Mouse (Mus musculus) thymus, postnatal 10 days (tissue): ENCODE results near the gene Ngb.

ENCODE experiments used
- DNase-seq, 2 experiments: peaks; one replicate each; pipeline ENCODE4 v3.0.0; 2021; ENCODE audit warnings: low spot score in 2 of 2

Gene Ngb

DNA sequence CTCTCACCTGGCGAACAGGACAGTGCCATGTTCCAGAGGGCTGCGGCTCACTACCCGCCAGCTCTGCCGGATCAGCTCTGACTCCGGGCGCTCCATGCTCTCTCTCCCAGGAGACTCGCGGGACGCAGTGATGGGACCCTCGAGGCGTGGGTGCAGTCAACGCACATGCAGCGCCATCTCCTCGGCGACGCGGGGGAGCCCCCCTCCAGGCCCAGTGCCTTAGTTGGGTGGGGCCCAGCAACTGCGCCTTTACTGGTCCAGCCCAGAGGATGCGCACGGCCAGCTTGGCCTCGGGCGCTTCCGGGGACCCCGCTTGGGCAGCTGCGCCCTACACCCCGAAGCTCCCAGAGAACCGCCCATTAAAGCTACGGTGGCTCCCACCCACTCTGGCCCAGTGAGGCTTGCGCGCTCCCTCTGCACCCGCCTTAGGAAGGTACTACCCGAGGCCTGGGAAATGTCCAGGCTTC lies at the start of gene Ngb:
Gene Ngb (minus strand): TSS at position 375 of the 467 bp plus-strand sequence.
- DNase-seq: no peak

DNA sequence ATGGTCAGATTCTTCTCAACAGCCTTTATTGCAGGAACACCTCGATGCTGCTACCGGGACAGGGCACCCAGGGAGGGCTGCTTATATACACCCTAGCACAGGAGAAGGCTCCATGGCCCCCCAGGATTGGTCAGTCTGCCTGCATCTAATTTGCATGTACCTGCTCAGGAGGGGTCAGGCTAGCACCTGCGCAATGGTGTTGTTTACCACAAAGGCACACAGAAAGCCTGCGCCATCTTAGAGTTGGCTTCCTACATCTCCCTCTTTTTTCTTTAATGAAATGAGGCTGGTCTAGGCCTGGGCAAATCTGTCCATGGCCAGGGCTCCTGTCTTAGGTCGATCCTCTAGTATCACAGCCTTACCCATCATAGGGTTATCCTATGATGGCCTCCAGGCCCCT lies 47.1 kb upstream of the Ngb start:
- DNase-seq: no peak

DNA sequence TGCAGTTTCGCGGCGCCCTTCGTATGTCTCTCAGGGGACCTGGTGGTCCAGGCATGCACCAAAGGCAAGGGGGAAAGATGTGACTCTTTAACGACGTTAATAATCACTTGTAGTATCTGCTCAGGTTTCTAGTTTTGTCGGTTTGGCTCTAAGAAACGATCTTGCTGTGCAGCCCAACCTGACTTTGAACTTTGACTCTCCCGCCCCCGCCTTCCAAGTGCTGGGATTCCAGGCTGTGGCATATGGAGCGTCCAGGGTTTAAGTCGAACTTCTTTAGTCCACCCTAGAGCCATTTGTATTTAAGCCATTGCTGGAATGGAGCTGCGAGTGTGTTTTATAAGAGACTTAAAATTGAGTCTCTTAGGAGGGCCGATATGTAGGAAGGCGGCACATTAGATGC lies 45.8 kb upstream of the Ngb start:
- peak in 1 of 2 experiments; percentile 10 for DNase-seq

DNA sequence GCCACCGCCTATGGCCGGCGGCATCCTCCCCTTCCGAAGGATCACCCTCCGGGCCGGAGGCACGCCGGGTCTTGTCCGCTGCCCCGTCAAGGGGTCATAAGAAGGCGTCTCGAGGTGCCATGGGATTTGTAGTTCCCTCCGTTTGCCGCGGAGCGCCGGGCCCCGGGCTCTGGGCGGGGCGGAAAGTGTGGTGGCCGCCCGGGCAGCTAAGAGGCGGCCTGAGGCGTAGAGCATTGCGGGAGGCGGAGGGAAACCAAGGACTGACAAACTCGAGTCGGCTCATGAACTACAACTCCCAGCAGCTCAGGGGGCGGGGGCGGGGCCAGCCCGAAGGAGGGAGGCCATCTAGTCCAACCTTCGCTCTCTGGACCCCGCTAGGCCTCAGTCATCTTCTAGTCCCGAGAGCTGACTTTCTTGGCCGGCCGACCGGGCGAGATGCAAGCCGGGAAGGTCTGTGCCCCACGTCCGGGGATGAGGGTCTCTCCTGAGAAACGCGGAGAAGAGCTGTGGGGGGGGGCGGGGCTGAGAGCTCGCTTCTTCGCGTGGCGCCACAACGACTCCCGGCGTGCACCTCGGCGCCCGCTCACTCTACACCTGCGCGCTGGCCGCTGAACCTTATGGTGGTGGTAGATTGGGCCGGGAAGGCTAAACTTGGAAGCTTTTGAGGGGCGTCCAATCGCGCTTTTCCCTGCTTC lies 45.2 kb upstream of the Ngb start, which contains the start of gene Pomt2:
Gene Pomt2 (minus strand): TSS at position 574 of the 695 bp plus-strand sequence.
- peak; percentile 75 to 83 for DNase-seq

DNA sequence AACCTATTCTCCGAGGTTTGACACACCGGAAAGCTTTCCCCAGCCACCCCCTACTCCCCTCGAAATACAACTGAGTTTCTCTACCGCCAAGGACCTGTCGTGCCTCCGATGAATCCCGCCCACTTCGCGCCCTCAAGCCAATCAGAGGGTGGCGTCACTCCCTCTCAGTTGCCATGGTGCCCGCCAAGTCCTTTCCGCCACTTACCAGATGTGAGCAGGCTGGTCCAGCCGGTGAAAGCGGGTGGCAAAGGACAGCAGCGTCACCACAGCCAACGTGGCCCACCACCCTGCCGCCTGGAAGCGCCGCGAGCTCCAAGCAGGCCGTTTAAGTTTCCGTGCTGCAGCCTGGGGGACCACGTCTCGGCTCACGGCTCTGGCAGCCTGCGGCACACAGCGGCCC lies 44.6 kb upstream of the Ngb start, which contains the start of gene Gstz1:
Gene Gstz1 (plus strand): TSS at position 200 of the 400 bp plus-strand sequence.
- peak; percentile 88 for DNase-seq

DNA sequence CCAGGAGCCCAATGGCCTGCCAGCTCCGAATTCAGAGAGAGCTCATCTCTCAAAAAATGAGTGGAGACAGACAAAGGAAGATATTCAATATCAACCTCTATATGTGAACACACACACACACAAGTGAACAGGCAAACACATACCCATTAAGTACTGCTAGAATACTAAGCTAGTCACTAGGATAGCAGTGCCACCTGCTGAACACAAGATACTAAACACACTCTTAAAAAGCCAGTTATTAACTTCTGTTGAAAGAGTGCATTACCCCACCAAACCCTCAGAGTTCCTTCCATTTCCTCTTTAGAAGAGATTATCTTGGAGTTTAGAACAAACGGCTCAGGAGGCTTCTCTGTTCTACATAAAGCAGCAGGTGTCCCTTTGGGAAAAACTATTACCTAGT lies 39.8 kb upstream of the Ngb start:
- DNase-seq: no peak

DNA sequence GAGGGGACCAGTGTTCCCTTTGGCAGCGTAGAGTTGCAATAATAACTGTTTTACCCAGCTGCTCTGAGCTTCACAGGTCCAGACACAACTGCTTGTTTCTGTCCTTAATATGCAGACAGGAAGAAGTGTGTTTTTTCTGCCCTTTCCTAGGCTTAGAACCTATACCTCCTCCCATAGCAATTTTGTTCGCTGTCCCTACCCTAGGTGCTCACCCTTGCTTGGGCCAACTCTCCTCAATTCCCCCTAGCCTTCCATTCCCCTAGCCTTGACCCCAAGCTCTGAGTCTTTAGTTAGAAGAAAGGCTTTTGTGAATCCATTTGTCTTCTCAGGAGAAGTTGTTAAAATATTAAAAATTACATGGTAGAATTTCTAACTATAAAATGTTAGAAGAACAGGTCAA lies 36.4 kb upstream of the Ngb start:
- DNase-seq: no peak

DNA sequence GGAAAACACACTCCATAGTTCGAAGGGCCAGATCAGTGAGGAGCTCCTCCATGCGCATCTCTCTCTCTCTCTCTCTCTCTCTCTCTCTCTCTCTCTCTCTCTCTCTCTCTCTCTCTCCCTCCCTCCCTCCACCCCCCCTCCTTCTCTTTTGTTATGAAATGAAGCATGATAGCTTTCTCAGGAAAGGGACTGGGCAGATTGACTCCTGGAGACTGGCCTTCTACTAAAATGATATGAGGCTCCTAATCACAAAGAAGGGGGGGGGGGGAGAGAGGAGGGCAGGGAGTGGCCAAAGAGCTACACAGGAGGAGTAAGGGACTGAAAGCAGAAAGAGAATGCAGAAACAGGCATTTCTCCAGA lies 36.0 kb upstream of the Ngb start:
- no peak for DNase-seq

DNA sequence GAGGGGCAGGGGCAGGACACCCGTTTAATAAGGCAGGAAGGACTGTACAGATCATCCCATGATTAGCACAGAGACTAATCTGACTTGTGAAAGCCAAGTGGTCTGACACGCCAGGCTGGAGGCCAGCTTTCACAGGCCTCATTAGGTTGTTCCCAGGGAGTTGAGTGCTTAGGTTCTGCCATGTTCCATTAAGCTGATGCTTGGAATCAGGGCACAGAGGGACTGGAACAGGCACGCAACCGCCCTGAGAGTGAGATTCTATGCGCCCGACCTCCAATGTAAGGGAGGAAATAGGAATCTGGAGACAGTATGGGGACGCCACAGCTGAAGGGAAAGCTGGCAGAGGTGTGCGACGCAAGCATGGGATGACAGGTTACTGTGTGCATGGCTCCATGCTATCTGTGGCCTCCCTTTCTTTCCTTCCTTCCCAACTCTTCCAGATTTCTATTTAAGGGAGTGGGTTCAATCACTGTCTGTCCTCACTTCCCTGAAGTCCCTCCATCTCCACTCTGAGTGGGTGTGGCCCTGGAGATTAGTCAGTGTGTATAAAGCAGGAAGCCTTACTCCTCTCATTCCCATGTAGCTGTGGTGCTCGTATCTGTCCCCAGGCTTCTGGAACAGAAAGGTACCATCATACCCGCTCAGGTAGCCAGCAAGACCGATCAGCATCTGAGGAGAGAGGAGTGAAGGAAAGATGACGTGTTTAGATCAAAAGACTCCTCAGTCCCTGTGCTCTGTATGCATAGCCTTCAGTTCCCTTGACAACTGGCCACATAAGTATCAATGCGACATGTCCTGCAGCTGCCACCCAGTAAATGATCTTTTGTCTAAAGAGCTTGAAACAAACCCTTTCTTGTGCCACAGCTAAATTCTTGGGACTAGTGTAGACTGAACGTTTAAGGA lies 35.4 kb upstream of the Ngb start:
- DNase-seq: no peak

DNA sequence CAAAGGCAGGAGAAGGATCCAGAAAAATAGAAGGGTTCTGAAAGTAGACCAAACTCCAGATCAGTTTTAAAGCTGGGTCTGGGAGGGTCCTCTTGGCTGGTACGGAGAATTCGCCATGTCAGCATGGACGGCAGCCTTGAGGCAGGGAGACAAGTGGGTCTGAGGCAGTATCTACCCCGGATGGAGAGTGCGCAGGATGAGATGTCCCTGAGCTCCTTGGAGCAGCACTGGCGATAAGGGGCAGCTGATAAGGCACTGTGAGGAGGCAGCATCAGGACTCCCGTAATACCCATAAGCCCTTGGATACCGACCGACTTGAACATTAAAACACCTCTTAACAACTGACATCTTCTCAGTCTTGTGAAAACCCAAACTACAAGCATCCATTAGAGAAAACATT lies 30.4 kb upstream of the Ngb start:
- DNase-seq: no peak

DNA sequence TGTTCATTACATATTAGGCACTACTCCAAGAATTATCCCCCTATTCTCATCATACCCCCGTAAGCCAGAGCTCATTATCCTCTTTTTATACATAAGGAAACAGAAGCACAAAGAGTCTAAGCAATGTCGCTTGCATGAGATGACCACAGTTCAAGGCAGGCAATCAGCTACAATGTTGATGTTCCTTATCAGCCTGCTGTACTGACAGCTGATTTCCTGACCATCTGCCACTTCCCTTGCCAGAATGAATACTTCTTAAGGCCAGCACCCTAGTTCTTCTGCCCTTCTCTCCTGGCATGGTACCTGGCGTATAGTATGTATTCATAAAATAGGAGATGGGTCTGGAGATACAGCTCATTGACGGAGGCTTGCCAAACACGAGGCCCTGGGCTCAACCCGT lies 29.9 kb upstream of the Ngb start:
- DNase-seq: no peak

DNA sequence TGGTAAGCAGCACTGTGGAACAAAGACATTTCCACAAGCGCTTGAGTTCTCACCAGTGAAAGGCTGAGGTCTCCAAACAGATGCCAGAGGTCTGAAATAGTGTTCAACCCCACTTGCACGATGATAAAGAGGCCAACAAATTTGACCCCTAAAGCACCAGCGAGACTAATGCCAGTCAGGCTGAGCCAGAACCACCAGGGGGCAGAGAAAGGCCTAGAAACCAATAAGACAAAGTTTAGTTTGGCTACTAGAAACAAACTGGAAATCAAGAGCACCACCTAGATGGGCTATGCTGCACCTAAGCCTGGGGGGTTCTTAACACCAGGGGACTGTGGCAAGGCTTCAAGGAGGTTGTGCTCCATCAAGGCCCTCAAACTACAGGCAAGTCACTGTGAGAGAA lies 29.3 kb upstream of the Ngb start:
- DNase-seq: peak in 1 of 2 experiments; percentile 44

DNA sequence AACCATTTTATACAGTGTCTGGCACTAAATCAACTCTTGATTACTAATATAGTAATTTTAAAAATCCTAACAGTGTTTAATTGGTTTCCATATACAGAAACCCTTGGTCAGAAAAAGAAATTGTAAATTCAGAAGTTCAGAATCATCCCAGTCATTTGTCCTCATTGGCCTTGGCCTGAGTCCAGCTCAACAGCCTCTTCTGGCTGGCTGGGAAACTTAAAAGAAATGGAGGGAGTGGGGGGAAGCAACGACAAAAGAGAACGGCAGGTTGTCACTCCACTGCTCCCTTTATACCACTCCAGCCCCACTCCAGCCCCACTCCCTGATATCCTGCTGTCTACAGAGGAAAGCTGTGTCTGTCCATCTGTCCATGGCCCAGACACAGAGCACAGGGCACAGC lies 28.8 kb upstream of the Ngb start:
- DNase-seq: no peak

DNA sequence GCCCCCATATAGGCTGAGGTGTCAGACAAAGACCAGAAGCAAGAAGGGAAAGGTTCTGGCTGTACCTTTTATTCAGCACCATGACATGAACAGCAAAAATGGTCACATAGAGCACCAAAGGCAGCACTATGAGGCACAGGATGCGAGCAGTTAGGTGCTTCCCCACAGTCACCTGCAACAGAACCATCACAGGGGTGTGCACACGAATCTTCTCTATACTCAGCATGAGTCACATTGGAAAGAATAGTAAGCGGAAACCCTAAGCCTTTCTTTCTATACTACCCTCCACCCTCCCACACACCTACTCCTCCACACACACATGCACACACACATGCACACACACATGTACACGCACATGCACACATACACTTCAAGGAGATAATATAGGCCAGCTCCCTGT lies 27.9 kb upstream of the Ngb start:
- DNase-seq: no peak

DNA sequence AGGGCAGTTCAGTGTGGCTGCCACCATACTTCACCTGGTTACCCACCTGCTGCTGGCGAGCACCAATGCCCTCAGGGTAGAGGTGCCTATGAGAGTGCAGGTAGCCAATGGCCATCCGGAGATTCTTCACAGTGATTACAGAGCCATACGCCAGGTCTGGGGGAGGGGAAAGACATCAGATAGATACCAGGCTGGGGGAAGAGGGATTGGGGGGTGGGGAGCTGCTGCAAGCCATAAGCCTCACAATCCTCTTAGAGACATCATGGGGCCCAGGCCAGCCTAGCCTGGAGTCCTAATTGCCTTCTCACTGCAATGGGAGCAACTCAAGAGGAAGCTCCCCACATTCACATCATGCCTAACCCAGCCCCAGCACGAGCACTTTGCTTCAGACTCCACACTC lies 24.9 kb upstream of the Ngb start:
- no peak for DNase-seq

DNA sequence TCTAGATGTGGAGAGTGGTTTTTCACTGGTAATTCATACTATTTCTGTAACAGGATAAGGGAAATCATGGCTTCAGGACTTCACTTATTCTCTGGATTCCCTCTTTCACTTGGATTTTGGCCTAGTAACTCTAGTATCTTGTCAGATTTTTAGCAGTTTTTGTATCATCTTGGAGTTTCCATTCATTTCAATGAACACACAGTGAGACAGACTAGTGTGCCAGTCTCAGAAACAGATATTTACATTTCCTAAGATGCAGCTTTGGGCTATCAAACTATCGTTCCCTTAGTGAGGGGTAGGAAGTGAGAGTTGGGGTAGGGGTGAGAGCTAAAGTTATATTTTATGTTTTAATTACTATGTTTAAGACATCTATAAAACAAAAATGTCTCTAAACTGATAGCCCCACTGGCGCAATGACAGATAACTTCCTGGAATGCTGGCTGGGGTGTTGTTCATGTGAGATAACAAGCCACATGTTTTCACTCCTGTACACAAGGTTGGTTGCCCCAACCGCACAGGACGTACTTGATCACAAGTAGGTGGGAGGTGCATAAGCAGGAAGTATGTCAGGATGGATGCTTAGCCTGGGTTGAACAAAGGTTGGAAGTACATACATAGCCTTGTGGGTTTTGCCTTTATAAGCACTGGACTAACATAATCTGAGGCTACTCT lies 19.7 kb upstream of the Ngb start:
- no peak for DNase-seq

DNA sequence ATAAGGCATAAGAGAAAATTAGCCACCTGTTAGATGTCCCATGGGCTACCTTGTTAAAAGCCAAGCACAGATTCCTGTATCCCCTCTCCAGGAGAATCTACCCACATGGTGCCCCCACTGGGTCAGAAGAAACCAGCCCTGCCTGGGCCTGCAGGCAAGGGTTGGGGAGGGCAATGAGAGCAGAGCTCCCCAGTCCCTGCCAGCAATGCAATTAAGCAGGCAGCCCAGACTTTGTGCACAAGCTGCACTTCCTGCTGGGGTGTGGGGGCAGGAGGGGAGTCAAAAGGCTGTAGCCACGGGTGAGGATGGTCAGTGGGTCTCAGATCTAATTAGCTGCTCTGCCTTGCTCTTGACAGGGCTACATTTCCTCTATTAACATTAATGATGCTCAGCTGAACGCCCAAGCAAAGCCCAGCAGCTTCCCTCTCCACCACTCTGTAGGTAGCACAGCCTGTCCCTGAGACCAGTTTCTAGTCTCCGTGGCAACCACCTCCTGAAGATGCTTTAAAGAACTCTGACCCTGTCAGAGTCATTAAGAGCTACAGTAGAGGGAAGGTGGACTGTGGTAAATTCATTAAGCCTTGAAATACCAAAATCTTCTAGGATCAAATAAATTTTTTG lies 5.1 kb upstream of the Ngb start:
- DNase-seq: no peak

DNA sequence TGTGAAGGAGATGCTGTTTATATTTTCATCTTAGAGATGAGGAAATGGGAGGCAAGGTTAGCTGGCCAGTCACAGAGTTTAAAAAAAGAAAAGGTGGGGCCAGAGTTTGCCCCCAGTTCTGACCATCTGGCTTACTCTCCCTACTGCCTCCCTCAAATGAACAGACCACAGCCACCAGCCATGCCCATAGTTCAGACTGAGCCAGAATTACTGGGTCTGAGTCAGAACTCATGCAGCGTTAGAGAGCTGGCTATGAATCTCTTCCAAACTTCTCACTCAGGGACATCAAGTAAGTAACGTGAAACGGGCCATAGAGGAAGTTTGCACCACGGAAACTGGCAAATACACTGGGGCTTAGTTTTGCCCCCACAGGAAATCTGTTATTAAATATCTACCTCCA lies 2.5 kb upstream of the Ngb start:
- DNase-seq: no peak

DNA sequence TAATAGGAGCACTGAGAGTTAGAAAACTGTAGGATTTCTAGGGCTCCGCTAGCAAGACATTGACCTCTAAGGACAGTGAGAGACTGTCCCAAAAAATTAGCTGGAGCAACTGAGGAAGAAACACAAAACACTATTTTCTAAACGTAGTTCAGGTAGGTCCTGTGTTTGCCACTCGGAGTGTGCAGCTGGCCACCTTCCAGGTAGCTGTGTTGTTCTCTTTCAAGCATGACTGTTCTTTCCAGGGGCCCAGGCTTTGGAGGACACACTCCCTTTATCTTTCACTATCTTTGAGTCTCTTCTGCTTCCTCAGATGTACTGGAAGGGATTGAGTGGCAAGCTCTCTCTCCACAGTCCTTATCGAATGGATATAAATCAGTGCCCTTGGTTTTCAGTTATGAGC lies 1.1 kb upstream of the Ngb start:
- DNase-seq: no peak

DNA sequence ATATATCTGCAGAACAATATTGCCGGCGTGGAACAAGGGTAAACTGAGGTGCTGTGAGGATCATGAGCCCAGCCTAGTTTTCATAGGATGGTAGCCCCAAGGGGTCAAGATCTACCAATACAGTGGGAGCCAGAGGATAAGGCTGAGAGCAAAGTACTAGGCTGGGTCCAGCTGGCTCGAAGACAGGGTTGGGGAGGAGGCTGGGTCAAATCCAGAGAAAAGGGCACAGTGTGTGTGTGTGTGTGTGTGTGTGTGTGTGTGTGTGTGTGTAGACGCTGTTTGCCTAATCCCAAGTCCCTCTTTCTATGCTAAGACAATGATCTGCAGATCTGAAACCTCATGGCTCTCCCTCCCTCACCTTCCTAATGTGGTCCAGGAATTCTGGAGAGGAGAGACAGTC lies 2.0 kb downstream of the Ngb start:
- no peak for DNase-seq

DNA sequence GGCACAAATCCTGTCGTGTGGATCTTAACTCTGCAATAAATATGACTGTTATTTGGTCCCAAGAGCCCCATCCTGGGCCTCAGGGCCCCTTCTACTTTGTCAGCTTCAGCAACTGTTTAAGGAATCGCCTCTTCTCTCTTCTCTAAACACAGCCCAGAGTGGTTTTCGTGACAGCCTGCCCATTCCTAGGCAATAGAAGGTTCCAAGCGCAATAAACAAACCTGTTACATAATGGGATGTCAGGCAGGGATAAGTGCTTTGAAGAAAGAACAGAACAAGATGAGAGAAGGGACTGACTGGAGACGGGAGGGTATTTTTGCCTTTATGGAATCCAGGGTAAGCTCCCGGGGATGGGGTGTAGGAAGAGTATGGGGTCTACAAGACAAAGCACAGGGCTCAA lies 8.7 kb downstream of the Ngb start:
- no peak for DNase-seq

DNA sequence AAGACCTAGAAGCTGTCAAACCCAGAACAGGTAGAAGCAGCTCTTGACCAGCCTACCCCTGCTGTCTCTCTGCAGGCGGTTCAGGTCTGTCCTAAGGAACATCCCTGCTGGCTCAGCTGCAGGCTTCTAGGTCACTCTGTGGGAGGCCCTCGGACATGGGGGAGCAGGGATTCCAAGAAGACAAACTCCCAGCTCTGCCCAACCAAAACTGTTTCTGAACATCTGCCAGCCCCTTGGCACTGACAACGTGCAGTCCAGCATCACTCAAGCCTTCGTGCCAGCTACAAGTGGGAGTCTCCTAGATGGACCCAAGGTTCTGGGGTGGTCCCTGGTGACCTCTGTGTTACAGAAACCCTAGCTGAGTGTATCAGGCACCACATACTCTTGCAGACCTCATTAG lies 9.1 kb downstream of the Ngb start:
- DNase-seq: no peak
